Mouse (Mus musculus) left cerebral cortex, postnatal 14 days (tissue): ENCODE measurements around the gene Fam72a. TPM values are rescaled to one million over a fixed set of nuclear protein-coding genes. Genes with fewer than 3 reads are reported as not detected.

Source experiments
- DNase-seq, 2 experiments: peaks; one replicate each; pipeline ENCODE4 v3.0.0; 2021 to 2022; ENCODE audit warnings: low spot score in 2 of 2, mixed read lengths in 1 of 2
- intact Hi-C: fragments of 180-260 bp; cut with DNase I; formaldehyde crosslinking; loops from one replicate; pipeline ENCODE4 v1.15.1; 2025
- total RNA-seq, 2 experiments: library from RNA; stranded (reverse); gene quantifications; 2 replicates each; pipeline ENCODE4 v1.2.3; 2021

The Fam72a gene
- total RNA-seq, 2 experiments from 2014 or later = 0.99 to 2.1 TPM

DNA sequence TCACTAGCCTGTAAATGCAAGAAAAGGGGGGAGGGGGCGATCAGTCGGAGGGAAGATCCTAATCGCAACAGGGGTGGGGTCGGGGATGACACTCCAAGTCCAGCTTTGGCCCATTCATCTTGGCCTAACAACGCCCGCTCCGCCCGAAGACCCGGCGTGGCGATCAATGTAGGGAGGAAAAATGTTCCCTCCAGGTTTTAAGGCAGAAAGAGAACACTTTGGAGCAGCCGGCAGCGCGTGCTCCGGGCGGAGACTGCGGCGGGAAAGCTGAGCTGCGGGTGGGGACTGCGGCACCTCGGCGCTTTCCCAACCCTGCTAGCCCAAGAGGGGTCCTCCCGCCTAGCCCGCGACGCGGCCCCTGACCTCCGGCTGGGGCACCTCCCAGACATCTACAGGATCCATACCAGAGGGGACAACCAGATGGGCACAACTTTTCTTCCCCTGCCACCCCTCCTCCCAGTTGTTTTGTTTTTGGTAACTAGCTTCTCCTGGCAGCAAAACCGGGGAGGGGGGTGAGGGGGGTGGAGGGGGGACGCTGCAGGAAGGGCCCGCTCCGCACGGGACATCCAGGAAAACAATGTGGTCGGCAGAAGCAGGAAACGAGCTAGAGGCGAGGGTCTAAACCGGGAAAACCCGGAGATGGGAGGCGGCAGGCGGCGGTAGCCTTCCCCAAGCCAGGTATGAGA, 2.0 kb upstream of the Fam72a start:
- intact Hi-C loops = loop anchor here (5.0 kb wide), 3 partner anchors 93 to 228 kb away; no protein-coding TSS in a partner anchor
- peak in 1 of 2 experiments; percentile 45 for DNase-seq

- intact Hi-C loops = loop anchor here (5.0 kb wide), 3 partner anchors 94 to 229 kb away; no protein-coding TSS in a partner anchor
- peak; percentile 61 to 70 for DNase-seq
These were observed 1.1 kb upstream of the Fam72a start for GRCm38 (mm10) chr1:131526371-131527270.

- intact Hi-C loops = loop anchor here (5.0 kb wide), 3 partner anchors 96 to 231 kb away; no protein-coding TSS in a partner anchor
- DNase-seq = peak; percentile 46 to 61
These were observed 391 bp downstream of the Fam72a start for GRCm38 (mm10) chr1:131528081-131528507.

GRCm38 (mm10) chr1:131528561-131529166, 961 bp downstream of the Fam72a start:
- no peak for DNase-seq
- intact Hi-C loops = loop anchor here (5.0 kb wide), 3 partner anchors 96 to 231 kb away; no protein-coding TSS in a partner anchor

- DNase-seq = no peak
- intact Hi-C loops = no loop called here
These were observed 12.1 kb downstream of the Fam72a start for GRCm38 (mm10) chr1:131539771-131540170.

DNA sequence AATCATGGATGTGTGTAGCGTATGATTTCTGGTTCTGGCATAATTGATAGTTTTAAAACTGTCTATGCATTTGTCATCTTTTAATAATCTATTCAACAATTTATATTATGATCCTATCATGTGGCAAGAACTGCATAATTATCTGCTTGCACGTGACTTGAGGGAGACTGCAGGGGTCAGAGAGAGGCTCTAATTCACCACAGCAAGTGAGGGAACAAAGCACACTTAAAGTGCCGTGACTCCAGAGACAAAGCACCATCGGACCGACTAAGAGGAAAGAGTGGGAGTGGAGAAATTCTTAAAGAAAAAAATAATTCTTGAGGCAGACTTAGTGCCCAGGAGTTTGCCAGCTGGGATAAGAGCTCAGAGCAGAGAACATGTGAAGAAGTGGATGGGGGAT, 13.1 kb downstream of the Fam72a start:
- intact Hi-C loops = no loop called here
- no peak for DNase-seq

DNA sequence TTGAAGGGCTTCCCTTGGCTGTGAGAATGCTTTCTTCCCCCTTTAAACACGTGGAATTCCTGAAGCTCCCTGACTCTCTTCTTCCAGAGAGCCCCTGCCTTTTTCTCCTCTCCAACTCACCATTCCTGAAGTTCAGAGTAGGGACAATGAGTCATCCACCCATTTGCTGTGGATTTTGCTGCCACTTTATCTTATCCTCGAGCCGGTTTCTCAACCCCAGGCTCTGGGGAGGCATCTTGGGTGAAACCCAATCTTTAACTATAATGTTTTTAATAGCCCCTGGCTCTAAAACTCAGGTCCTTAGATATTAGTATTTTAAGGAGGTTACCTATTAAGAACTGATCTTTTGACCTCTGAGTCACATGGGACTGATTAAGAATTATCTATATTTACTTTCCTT, 13.7 kb downstream of the Fam72a start:
- intact Hi-C loops = no loop called here
- DNase-seq = no peak

DNA sequence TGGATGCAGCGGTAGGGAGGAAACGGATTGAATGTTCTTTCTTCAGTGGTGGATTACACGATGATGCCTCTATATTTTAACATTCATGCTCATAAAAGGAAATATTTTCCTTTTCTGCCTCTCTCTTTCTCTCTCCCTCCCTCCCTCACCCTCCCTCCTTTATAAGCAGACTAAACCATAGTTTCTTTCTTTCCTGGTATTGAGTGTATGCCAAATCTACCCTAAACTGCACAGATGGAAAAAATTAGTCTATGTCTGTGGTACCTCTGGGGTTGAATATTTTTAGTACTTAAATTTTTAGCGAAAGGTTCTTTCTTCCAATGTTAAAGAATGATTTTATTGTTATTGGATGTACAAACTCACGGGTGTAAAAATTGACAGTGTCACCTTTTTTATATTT, 14.2 kb downstream of the Fam72a start:
- intact Hi-C loops = no loop called here
- no peak for DNase-seq

- peak in 1 of 2 experiments; percentile 79 for DNase-seq
- intact Hi-C loops = no loop called here
These were observed 16.3 kb downstream of the Fam72a start for GRCm38 (mm10) chr1:131543886-131544565.

GRCm38 (mm10) chr1:131546798-131547690, 19.3 kb downstream of the Fam72a start:
- peak in 1 of 2 experiments; percentile 29 for DNase-seq
- intact Hi-C loops = loop anchor here (5.0 kb wide), 2 partner anchors 110 to 250 kb away; no protein-coding TSS in a partner anchor

DNA sequence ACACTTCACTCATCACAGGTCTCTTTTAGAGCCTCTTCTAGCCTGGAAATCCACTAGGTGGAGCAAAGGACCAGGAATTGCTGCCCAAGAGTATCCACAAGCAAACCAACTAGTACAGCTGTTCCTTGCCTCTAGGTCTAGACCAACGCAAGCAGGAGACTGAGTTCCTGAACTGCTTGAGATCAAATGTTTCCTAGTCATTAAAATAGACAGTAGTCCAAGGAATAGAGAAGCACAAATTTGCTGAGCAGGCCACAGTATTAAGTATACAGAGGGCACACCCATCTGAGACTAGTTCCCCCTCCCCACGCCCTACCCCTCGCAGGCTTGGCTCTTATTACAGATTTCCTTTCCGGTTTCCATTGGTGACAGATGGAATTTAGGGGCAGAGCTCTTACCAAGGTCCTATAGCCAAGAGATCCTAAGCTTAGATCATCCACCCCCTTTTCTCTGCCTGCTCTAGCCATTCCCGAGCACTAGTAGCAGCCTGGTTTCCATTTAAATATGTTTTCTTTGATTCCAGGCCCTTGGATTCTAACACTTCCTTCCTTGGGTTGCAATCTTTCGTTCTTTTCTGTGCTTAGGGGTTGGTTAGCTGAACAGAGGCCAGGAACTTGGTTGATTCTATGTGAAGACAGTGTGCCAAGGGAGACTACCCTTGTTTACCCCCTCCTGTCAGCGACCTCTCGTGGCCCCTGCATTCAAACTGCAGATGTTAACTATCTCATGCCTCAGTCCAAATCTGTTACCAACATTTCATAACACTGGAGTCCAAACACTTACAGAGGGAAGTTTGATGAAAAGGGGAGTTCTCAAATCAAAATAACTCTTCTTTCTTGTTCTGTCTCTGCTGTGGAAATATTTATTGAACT, 21.0 kb downstream of the Fam72a start:
- DNase-seq = peak; percentile 59 to 77
- intact Hi-C loops = loop anchor here (2.0 to 5.0 kb wide), 3 partner anchors 70 to 251 kb away; no protein-coding TSS in a partner anchor

DNA sequence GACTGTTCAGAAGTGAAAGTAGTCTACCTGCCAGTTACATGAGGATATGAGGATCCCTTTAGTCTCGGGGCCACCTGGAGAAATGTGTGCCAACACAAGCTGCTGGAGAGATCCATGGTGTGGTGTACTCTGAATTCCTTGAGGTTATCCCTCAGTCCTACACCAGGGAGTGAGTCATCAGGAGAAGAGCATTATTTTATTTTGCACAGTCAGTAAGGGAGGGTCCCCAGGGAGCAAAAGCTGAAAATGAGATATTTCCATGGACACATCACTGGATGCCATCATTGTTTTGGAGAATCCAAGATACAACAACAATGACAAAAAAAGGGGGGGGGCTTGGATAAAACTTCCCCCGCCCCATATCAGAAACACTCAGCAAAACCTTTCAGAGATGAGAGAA, 24.3 kb downstream of the Fam72a start:
- intact Hi-C loops = loop anchor here (5.0 kb wide), 1 partner anchor 215 kb away; no protein-coding TSS in a partner anchor
- DNase-seq = no peak

GRCm38 (mm10) chr1:131553428-131553827, 25.7 kb downstream of the Fam72a start:
- intact Hi-C loops = loop anchor here (5.0 kb wide), 1 partner anchor 214 kb away; no protein-coding TSS in a partner anchor
- DNase-seq = no peak

DNA sequence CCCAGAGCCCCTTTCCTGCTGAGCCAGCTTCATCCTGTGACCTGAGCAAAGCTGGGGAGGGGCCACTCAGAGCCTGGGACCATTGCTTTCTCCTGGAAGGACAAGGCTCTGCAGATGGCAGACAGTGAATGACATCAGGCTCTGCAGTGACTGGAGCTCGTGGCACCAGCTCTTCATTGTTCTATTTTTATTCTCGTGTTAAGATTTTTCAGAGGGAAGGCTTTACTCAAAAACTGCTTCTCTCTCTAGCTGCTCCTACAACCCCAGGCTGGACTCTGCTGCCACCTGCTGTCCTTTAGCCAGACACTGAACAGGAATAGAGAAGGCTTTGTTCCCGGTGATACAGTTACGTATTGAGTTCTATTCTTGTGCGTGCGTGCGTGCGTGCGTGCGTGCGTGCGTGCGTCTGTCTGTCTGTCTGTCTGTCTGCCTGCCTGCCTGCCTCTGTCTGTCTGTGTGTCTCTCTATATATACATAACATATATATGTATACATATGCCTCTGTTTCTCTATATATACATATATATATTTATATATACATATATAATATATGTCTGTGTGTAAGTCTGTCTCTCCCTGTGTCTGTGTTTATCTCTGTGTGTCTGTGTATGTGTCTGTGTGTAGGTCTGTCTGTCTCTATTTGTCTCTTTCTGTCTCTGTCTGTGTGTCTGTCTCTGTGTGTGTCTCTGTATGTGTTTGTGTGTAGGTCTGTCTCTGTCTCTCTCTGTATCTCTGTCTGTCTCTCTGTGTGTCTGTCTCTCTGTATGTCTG, 27.5 kb downstream of the Fam72a start:
- DNase-seq = peak; percentile 85 to 92

DNA sequence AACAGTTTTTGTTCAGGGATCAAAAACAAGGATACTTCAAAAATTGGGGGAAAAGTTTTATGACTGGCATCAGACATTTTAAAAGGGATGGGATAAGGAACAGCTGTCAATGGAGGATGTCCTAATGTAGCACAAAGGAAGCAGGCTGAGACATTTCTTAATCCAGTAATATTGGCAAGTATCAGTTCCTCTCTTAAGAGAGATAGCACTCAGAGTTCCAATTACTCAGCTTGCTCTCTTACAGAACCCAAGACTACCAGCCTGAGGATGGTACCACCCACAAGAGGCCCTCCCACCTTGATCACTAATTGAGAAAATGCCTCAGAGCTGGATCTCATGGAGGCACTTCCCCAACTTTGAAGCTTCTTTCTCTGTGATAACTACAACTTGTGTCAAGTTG, 32.8 kb downstream of the Fam72a start:
- intact Hi-C loops = no loop called here
- no peak for DNase-seq

More for the DNA sequence above, 27.5 kb downstream of the Fam72a start:
- intact Hi-C loops = no loop called here

DNA sequence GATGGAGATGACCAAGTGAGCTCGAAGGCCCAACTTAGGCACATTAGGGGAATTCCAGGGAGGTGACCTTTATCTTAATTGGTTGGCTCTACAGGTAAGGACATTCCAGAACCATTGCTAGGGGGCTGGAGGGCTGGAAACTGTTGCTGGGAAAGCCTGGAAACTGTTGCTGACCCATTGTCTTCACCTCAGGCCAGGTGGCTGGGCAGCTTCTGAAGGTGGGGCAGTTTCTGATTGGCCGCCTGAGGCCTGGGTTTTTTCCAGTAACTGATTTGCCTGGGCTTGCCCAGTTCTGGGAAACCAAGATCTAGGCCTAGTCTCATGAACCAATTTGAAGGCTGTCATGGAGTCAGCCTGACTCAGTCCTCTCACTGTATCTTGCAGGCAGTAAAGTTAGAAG, 34.4 kb downstream of the Fam72a start:
- intact Hi-C loops = no loop called here
- DNase-seq = no peak
